Mouse (Mus musculus) kidney, adult 18-20 months (tissue): Measurements from ENCODE around the gene Sirt7.

Experiments
- DNase-seq: peaks from one replicate; pipeline ENCODE4 v3.0.0; 2021

Gene Sirt7

DNA sequence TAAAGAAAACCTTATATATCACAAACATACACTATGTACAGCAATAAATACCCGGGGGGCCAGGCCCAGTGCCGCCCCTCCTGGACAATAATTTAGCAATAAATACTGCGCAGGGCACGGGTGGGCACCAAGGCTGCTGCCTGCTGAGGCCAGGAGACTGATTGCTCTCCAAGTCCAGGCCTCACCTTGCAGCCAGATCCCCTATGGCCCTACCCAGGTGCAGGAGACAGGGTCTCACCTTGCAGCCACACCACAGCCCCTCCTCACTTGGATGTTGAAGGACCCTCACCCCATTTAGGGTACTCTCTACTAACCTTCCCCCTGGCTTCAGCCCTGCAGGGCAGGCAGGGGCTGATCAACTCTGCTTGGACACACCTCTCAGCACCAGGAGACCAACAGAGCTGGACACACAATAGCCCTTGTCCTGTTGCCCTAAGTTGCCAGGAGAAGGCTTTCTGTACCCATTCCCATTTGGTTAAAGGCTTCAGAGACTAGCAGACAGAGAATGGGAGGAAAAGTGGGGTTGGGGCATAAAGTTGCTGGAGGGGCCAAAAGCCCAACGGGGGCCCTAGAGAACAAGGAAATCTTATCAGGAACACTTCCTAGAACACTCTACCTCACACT, at the start of gene Sirt7:
Gene Sirt7 (minus strand): TSS at position 89 of the 624 bp plus-strand sequence.
- DNase-seq: no peak

DNA sequence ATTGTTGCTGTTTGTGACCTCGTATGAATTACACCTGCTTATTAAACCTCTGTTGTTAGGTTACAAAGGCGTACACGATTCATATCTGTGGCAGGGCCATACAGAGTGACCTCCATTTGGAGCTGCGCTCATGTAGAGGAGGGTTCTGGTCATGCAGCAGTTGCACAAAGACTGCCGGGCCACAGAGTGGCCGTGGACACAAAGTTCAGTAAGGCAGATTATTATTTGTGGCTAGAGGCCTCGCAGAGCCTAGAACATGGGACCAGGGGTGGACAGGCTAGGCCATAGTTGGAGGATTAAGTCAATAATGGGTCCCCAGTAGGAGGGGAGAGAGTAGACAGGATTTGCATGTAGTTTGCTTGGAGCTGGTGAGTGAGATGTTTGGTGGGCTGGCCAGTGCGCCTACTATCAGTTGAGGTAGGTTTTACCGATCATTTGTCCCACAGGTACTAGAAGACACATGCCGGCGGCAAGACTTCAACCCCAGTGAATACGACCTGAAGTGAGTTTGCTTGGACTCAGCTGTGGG, 48.6 kb upstream of the Sirt7 start:
- DNase-seq: no peak

DNA sequence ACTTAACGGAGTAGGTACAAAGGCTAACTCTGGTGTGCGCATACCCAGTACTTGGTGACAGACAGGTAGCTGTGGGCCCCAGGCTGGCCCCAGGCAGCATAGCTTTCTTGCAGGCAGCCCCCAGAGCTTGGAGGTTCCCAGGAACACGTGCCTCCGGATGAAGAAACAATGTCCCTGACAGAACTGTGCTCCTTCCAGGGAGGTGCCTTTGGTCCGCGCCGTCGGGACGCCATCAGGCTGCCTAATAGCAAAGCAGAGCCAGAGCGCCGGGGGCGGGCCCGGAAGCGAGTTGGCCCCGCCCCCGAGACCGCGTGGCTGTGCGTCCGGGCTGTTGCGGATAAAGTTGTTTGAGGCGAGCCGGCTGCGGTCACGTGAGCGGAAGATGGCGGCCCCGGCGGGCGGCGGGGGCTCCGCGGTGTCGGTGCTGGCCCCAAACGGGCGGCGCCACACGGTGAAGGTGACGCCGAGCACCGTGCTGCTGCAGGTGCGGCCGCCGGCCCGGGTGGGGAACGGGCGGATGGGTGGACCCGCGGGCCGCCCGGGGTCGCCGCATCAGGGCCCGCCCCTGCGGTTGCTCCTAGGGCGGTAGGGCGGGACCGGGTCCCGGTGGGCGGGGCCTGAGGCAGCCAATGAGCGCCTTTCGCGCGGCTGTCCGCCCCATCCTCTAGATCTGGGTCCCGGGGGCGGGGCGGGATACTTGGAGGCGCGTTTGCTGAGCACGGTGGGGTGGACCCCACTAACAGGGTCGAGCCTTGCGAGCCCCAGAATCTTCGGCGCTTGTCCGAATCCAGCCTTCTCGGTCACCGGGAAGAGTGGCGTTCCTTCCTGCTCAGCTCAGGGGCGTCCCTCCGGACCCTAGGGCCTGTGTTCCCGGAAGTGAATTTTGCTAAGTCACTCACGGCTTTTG, 47.9 kb upstream of the Sirt7 start, which contains the start of gene Aspscr1:
Gene Aspscr1 (plus strand): TSS at position 287 of the 907 bp plus-strand sequence.
- DNase-seq: peak; percentile 98

DNA sequence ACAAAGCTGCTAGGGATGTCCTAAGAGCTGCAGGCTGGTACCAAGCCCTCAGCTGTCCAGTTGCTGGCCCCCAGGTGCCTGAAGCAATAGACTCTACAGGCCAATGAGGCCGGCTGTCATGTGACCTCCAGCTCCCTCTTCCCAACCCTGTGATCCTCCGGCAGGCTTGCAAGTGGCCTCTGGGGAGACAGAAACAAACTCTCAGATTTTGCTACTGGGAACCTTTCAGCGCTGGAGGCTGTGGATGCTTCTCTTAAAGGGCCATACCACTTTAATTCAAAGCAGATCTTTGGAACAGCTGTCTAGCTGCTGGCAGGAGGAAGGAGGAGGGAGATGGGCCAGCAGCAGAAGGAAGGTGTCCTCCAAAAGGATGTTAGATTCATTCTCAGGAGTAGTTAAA, 41.6 kb upstream of the Sirt7 start:
- no peak for DNase-seq

DNA sequence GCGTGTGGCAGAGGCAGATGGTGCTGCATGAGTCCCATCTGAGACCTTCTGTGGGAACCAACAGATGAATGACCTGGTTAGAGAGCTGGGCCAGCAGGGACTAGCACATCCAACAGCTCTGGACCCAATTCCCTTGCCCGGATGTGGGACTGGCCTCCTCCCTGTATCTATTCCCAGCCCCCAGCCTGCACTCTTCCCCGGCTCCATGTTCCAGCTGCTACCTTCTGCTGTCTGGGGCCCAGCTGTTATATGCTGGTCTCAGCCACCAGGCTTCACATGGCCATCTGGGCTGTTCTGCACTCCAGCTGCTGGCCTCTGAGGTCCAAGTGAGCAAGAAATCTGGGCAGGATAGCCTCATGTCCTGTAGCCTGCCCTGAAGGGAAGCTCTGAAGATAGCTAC, 40.4 kb upstream of the Sirt7 start:
- no peak for DNase-seq

DNA sequence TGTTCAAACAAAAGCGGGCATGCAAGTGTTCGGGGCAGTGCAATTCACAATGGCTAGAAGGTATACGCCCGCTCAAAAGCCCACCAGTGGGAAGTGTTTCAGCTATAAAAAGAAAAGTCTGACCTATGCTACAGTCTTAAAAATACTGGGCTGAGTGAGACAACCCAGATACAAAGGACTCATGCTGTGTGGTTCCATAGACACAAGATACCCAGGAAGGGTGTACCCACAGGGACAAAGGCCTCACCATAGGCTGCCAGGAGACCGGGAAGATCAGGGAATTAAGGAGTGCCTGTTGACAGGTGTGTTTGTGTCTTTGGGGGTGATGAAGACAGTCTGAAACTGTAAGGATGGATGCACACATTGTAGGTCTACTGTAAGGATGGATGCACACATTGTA, 38.7 kb upstream of the Sirt7 start:
- no peak for DNase-seq

DNA sequence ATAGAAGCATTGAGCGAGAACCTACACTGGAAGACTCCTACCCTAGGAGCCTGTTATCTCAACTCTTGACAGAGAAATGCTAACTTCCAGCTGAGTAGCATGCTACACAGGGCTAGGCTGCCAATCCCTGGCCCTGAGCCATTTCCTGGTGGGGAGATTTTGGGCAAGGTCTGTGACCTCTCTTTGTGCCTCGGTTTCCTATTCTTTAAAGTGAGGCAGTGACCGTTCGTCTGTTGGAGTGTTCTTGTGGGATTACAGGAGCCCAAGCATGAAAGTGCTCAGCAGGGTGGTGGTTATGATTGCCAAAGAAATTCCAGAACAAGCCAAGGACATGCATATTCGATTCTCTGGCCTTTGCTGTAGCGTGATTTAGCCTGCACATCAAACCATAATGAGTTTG, 37.7 kb upstream of the Sirt7 start:
- no peak for DNase-seq

DNA sequence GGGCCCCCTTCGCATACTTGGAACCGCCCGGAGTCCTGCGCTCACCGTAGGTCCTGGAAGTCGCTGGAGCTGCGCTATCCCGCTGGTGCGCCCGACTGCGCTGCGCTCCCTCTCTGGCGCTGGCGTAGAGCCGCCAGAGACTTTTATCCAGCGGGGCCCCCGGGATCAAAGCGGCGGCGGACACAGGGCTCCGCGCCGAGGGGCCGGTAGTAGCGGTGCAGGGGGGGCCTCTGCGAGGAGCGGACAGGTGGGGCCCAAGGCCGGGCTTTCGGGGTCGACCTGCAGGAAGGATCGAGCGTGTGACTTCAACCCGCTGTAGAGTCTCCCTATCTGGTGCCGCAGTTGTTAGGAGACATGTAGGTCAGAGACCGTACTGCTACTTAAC, 36.0 kb upstream of the Sirt7 start, which contains the start of gene Notum:
Gene Notum (minus strand): TSS at position 100 of the 385 bp plus-strand sequence.
- no peak for DNase-seq

DNA sequence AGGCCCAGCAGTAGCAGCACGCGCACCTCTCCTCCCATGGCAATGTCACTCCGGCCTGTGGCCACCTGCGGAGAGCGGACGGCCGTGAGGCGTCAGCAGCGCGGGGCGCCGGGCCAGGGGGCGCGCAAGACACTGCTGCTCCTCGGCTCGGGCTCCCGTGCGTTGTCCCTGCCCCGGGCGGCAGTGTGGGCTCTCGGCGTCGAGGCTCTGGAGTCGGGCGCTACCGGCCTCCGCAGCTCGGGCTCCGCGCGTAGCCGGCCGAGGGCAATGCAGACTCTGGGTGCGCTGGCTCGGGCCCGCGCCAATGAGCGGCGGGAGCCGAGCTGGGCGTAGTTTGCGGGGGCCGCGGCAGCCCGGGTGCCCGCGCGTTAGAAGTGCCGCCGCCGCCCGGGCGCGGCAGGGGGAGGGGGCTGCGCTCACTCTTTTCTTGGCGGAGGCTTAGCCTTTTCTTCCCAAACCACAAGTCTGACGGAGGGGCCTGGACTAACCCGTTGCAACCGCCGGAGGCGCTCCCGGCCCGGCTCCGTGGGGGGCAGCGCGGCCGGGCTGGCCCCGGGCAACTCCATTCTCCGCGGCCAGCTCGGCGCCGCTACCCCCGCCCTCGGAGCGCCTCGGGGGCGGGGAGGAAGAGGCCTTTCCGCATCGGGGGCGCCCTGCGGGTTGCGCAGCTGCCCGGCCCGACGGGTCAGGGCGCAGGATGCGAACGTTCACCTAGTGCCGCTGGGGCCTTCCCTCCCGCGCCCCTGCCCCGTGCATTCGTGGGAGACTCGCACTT, 35.4 kb upstream of the Sirt7 start:
- peak; percentile 64 for DNase-seq

DNA sequence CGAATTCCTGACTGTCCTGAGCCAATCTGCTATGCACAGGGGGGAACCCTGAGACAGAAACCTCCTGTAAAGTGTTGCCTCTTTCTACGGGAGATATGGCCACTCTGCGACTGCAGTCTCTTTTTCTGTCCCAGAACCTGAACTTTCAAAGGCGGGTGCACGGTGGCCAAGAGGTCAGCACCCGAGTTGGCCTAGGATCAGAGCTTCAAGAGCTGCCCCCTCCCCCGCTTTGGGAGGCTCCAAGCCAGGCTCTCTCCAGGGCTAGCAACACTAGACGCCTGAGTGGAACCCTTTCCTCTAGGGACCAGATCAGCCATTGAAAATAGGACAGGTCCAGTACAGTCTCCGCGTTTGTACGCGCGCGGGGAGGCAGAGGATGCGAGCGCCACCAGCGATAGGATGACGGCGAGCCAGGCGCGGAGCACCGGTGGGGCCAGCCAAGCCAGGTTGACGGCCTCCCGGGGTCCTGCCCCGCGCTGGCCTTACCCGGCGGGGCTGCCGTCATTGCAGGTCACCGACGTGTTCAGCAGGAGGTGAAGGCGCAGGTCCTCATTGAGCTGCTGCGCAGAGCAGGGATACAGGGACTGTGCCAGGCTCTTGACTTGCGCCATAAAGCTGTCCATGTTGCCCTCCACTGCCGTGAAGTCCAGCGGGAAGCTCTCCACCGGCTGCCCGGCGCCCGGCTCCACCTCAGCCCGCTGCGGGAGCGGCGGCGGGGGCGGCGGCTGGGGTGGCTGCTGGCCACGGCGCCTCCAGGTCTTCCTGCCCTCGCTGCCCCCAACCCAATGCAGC, 34.7 kb upstream of the Sirt7 start:
- DNase-seq: peak; percentile 62

DNA sequence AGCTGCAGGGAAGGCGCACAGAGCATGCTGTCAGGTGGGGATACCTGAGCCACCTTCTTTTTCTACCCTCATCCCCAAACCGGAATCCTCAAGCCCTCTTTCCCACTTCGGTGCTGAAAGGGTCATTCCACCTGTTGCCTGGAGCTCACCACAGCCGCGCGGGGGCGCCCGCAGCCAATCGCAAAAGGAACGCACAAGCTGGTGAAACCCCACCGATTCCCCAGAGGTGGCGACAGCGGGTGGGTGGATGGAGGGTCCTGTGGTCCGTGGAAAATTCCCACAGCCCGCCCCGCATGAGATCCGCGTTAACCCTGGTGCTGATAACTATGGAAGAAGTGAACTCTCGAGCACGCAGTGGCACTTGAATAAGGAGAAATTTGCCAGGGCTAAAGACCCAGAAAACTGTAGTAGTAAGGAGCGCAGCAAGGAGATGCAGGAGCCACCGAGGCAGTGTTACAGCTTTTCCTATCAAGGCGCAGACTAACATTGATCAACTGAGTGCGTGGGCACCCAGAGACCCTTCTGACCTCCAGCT, 33.9 kb upstream of the Sirt7 start:
- peak; percentile 88 for DNase-seq

DNA sequence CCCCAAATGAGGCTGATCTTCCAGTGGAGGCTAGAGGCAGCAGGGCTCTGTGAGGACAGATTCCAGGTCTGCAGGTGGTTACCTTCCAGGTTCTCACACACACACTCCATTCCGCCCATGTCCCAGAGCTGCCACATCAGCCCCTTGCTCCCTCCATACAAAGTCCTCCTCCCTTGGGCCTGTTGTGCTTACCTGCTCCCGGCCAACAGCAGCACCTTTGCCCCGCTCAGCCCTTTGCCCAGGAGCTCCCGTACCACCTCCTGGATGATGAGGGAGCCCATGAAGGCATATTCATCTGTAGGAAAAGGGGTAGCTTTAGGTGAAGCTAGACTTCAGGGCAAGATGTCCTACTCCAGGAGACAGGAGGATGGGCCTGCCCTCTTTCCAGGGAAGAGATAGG, 32.3 kb upstream of the Sirt7 start:
- DNase-seq: peak; percentile 51

DNA sequence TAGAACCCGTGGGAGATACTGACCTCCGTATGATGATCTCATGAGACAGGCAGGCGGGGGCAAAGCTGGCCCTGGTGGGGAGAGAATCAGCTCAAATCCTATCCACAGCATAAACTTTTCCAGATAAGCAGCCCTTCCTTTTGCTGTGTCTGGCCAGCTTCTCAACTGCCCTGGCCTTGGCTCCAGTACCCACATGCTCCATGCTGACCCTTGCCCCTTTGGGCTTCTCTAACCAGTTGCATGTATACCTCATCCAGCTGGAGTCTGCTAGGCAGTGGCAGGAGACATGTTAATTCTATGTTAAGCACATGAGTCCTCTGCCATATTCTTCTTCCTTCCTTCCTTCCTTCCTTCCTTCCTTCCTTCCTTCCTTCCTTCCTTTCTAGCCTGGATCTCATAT, 29.7 kb upstream of the Sirt7 start:
- DNase-seq: no peak

DNA sequence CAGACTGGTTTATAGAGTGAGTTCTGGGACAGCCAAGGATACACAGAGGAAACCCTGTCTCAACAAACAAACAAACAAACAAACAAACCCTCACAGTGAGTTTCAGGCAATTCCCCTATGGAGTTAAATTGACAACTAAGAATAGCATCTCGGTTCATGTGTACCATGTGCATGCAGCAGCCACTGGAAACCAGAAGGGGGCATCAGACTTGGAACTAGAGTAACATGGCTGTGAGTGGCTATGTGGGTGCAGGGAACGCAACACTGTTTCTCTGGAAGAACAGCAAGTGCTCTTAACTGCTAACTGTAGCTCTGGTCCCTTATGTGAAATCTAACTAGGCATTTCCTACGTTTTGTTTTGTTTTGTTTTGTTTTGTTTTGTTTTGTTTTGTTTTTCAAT, 26.8 kb upstream of the Sirt7 start:
- no peak for DNase-seq

DNA sequence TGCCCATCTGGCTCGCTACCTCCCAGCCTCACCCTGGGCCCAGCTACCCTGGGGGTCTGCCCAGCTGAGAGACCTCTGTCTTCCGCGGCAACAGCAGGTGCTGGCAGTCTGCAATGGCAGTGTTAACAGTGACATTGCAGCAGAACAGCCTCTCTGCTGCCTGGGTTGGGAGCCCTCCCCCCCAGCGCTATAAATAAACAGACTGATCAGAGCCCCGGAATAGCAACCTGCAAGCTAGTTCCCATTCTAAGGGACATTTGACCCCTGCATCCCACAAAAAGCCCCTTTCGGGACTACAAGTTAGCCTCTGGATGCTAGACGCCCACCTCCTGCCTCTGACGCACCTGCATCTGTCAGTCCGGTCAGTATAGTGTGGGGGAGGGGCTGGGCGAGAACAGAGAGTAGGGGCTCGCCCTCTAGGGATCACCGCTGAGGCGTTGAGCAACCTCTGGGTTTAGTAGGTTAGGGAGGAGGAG, 23.0 kb upstream of the Sirt7 start, which contains the start of gene Myadml2:
Gene Myadml2 (minus strand): TSS at position 158 of the 476 bp plus-strand sequence.
- no peak for DNase-seq

DNA sequence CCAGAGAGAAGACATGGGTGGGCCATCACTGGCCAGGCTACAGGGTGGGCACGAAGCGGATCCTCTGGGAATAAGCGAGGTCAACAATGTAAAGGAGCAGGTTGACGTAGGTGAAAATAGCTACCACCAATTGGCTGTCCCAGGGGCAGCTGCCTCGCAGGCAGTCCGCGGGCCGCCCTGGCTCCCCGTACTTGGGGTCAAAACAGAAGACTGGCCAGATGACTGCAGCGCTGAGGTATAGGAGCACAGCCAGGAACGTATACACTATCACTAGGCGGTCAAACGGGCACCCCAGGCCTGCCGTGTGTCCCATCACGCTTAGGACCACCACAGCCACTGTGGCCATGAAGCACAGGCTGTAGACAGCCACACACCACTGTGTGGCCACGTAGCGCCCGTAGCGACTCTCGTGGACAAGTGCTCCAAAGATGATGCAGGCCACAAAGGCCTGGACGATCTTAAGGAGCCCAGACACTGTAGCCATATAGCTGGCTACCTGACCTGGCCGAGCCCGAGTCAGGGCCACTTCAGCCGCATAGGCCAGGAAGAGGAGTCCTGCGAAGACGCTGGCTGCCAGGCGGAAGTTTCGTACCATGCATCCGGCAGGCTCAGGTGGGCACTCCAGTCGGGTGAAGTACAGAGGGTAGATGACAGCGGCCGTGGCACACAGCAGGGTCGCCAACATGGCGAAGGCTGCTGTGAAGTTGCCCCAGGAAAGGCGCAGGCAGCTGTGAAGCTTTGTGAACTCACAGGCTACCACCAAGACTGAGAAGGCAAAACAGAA, 22.2 kb upstream of the Sirt7 start:
- no peak for DNase-seq

DNA sequence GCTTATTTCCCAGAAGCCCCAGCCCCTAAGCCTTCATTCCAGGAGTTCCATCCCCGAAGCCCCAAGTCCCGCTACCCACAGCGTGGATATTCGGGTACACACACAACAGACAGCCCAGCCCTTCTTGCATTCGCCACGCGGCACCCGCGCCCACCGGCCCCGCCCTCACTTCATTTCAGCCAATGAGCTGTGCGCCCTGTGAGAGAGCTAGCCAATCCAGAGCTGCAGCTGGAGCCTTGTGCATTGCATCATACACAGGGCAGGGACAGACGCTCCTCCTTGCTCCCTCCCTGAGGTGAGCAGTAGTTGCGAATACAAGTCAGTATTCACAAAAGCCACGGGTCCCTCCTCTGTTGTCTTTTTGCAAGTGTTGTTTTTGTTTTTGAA, 18.6 kb upstream of the Sirt7 start, which contains the start of gene Pycr1:
Gene Pycr1 (minus strand): TSS at position 169 of the 387 bp plus-strand sequence.
- DNase-seq: peak; percentile 93

DNA sequence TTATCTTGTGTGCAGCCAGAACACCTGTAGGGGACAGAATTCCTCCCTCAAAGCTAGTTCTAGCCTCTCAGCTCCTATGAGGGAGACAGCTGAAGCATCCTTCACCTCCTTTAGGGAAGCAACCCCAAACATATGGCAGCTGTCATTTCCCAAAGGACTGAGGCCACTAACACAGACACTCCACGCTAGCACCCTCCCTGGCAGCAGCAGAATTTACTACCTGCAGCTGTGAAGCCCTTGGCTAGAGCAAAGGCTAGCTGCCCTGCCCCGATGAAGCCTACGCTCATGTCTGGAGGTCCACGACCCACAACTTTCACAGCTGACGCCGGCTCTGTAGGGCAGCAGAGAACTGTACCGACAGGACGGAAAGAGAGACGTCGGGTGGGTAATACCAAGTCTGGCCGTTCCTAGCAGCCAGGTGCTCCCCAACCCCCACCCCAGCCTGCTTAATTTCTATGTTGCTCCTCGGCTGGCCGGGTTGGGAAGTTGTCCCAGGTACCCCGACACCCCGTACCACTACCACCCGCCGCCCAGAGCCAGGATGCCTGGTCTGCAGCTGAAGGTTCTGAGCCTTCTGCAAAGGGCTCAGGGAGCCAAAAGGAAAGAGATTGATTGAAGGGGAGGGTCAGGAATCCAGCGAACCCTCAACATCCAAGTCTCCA, 18.0 kb upstream of the Sirt7 start:
- no peak for DNase-seq

DNA sequence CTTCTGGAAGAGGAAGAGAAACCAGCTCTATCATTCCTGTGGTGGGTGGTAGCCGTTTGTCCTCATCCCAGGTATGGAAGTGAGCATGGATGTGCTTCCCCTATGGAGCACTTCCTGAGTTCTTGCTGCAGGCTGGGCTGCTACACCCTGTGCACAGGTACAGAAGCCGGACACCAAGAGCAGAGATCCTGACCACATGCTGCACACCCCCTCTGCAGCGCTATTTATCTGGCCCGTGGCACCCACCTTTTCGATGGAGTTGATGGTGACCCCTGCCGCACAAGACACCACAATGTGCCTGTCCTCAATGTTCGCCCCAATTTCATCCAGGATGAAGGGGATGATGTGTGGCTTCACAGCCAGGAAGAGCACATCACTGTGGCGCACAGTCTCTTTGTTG, 16.8 kb upstream of the Sirt7 start:
- no peak for DNase-seq

DNA sequence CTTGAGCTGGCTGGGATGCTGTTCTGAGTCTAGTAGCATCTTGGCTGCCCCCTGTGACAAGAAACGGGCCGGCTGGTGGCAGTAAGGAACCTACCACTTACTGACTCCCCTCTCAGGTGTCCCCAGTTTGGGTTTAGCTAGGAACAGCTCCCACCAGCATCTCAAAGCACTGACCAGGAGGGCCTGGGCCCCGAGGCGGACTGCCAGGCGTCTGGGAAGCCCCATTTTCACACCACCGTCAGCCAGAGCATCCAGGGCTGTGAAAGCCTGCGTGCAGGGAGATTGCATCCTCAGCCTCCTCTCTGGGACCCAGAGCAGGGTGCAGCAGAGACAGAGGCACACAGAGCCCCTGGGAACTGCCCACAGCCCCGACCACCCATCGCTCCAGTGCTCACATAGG, 16.2 kb upstream of the Sirt7 start:
- DNase-seq: no peak
